Mouse (Mus musculus) embryonic fibroblast, embryonic 13.5 days (primary cell): Measurements from ENCODE around the gene Dcn. TPM values are rescaled to one million over a fixed set of nuclear protein-coding genes. Genes with fewer than 3 reads are reported as not detected.

Experiments used
- H3K27ac ChIP-seq: 2 replicates; pipeline ENCODE4 v1.5.1; 2012; ENCODE audit warnings: low read length, control low read depth, inconsistent platforms; ENCODE audit not compliant: insufficient read depth
- H3K4me1 ChIP-seq: 2 replicates; pipeline ENCODE4 v1.6.1; 2011; ENCODE audit warnings: low read length; ENCODE audit not compliant: control insufficient read depth, insufficient read depth
- H3K4me3 ChIP-seq: 2 replicates; pipeline ENCODE4 v1.5.1; 2011; ENCODE audit warnings: mild to moderate bottlenecking, control low read depth, low read length; ENCODE audit not compliant: insufficient read depth
- CTCF ChIP-seq: IDR thresholded peaks from 2 replicates; pipeline ENCODE4 v1.5.1; 2011; ENCODE audit warnings: mild to moderate bottlenecking, control low read depth, low read length, moderate library complexity, borderline replicate concordance; ENCODE audit not compliant: insufficient read depth
- POLR2A ChIP-seq: IDR thresholded peaks from 2 replicates; pipeline ENCODE4 v1.6.1; 2011; ENCODE audit warnings: low read depth, mild to moderate bottlenecking, control low read depth, low read length, moderate library complexity
- polyA plus RNA-seq: library from polyadenylated mRNA; stranded (reverse); fragments of >200 nt; gene quantifications from 2 replicates; pipeline ENCODE4 v1.2.4, GENCODE M21; 2011; ENCODE audit warnings: low read depth; ENCODE audit not compliant: missing spikeins, insufficient read length

The Dcn gene
- polyA plus RNA-seq, 1 experiment: 172 TPM

DNA sequence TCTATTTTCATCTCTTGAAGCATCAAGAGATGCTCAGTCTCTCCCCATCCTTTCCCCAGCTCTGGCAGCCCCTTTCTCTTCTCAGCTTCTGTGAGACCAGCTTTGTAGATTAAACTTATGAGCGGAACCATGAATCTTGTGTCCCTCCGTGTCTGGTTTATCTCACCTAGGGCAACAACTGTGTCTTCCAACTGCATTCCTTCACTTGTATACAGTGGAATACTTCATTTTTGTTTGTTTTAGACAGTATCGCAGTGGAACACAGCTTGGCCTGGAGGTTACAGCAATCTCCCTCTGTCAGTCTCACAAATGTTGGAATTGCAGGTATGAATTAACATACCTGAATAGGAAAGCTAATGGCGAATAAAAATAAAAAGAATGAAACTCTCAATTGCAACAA is 58.8 kb downstream of the Dcn start:
- H3K4me3 ChIP-seq: no peak overlapping the region
- no peak overlapping the region for H3K27ac ChIP-seq
- no peak for TF ChIP-seq POLR2A
- no peak for TF ChIP-seq CTCF
- 0 out of 2 replicates have a peak, but pooled peaks cover 5% of the 10 kb centered on the region for H3K4me1 ChIP-seq

DNA sequence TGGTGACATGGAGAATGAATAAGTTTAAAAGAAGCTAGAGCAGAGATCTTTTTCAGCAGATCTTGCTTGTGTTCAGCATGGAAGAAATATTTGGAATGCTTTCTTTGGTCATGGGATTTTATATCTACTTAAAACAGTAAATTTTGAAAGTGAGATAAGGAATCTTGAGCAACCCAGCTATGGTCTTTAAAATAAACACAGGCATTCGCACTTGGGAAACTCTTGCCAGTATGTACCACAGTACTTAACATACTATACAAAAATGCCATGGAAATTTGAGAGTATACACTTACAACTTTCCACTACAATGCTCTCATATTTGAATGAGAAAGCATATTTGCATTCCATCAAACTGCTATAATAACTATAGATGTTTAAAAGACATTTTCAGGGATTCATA is 68.3 kb downstream of the Dcn start:
- Histone ChIP-seq H3K4me3 (no peak overlapping the region), H3K27ac (peak overlapping the region; percentile 46)
- TF ChIP-seq CTCF (no peak), POLR2A (no peak)

DNA sequence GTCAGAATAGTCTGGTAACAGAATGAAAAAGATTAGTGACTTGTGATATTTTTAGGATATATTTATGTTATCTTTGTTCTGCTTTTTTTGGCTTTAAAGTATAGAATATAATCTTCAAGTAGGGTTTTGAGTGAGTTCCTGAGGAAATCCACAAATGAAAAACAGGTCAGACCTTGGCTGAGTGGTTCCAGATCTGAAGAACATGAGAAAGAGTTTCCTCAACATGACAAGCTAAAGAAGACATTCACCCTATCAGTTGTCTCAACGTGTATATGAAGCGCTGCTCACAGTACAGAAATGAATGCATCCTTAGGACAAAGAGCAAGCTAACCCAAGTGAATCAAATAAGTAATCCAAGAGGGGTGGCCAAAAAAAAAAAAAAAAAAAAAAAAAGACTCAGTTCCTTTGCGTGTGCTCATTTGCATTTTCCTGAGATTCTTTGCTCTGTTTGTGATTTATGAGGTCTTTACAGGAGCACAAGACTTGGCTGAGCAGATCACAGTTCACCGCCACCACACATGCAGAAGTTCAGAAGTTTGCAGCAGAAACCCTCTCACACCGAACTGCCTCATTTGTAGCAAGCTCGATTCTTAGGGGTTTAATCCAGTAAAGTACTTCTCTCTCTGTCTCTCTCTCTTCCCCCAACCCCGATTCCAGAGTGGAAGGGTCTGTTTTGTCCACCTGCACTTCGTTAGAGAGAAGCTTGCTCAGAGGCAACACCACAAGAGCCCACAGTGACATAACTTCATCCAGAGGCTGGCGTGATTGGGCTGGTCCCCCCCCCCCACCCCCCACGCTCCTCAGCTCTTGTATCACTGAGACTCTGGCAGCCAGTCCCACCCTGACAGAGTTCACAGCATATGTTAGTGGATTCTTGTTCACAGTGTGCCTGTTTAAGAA is 85.8 kb downstream of the Dcn start, which contains the start of gene Lum:
Gene Lum (plus strand): TSS at position 172 of the 900 bp plus-strand sequence.
- Histone ChIP-seq H3K4me1 (no peaks in the 10 kb centered on the region), H3K27ac (peak within 1 kb of the TSS; percentile 70; the same call in 1 of the 2 replicates), H3K4me3 (no peak within 1 kb of the TSS)
- no peak for TF ChIP-seq CTCF
- no peak for TF ChIP-seq POLR2A

More for the DNA sequence above, 68.3 kb downstream of the Dcn start:
- no peaks in the 10 kb centered on the region for H3K4me1 ChIP-seq

DNA sequence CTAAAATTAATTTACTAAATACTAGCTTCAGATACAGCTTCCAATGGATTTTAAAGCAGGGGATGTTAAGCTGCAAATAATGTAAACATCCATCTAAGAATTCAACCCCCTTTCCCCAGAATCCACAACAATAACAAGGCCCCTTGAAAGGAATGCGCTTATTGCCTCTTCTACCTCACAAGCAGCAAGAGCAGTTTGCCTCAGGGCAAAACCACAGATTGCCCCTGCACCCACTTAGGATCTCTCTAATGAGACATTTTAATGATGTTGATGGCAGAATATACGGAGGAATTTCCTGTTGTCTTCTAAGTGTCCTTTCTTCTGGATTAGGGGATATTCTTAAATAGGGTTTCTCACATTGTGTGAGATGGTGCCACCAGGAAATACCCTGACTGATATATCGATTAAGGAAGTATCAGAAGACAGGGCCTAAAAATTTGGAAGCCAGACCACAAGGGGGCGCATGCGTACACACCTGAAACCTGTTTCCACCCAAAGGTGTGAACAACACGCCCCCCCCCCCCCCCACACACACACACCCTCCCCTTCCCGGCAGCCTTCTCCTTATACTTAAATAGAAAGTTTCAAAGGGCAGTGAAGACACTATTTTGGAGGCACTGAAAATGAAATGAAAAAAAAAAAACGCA is 88.2 kb downstream of the Dcn start:
- Histone ChIP-seq H3K27ac (no peak overlapping the region), H3K4me1 (no peaks in the 10 kb centered on the region), H3K4me3 (no peak overlapping the region)
- TF ChIP-seq CTCF (no peak), POLR2A (no peak)

Other genes starting within 250 kb of the Dcn start
- gene Lum, start 85.5 kb downstream of the Dcn start, polyA plus RNA-seq: 24.9 and 156 TPM in 2 replicates
- gene Kera, start 127.3 kb downstream of the Dcn start, polyA plus RNA-seq: 0.30 TPM in 1 of 2 replicates, not detected in the other
- 0.49 TPM in 1 of 2 replicates, not detected in the other for gene Epyc, start 164.5 kb downstream of the Dcn start, polyA plus RNA-seq
- gene Ccer1, start 213.4 kb downstream of the Dcn start, polyA plus RNA-seq: not detected in 2 replicates
- not detected in 2 replicates for gene C030005K15Rik, start 247.1 kb downstream of the Dcn start, polyA plus RNA-seq